Mouse (Mus musculus) retina, embryonic 14.5 days (tissue): ENCODE data around the gene Cog8.
A peak's percentile ranks its signal among the peaks of the same experiment; 100 is the strongest.

Experiments used
- DNase-seq: peaks from one replicate; pipeline ENCODE4 v3.0.0-alpha.2; 2015; ENCODE audit warnings: low spot score

Cog8 gene

DNA sequence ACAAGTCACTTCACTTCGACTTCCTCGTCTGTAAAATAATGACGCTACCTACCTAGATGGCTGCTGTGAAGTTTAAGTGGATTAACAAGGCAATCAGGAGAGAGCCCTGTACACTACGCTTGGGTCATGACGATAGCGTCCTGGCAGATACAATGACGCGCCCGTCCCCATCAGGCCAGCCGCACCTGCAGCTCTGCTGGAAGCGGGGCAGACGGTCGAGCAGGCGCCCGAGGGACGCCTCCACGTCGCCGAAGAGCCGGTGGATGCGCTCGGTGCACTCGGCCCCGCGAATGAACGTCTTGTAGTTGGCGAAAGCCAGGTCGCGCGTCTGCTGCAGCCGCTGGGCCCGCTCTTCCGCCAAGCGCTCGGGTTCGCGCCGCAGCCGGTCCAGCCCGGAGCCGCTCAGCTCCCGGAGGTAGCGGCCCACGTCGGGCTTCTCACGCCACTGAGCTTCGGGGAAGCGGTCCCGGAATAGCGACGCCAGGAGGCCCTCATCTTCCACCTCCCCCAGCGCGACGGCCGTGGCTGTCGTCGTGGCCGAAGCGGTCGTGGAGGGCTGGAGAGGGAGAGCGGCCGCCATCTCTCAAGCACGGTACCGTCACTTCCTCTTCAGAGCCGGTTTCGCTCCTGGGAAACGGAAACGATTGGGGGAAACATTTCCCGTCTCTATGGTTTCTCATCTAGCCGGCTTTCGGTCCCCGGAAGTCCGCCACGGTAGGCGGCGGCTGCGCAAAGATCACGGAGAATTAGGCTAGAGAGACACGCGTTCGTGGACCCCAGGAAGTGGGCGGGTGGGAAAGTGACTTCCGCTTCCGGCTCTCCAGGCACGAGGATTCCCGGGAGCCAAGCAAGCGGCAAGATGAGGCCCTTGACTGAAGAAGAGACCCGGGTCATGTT lies at the start of gene Cog8, which contains the start of gene Nip7:
Gene Cog8 (minus strand): TSS at position 614 of the 897 bp plus-strand sequence.
Gene Nip7 (plus strand): TSS at position 802 of the 897 bp plus-strand sequence.
- peak; percentile 99 for DNase-seq

DNA sequence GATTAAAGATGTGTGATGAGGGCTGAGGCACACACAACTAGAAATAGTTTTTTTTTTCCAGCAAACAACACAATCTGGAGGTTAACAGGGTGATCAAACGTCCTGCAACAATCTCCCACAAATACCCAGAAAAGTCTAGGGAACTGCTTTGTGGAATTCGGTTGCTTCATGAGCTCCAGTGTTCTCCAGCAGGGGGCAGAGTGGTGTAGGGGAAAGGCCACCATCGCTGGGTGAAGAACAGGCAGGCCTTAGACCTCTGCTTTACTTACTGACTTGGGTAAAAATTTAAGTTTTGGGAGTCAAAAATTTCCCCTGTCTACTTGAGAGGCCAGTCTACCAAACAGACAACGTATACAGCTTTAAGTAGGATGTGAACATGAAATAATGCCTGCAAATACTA lies 48.1 kb upstream of the Cog8 start:
- DNase-seq, result peak; percentile 84

DNA sequence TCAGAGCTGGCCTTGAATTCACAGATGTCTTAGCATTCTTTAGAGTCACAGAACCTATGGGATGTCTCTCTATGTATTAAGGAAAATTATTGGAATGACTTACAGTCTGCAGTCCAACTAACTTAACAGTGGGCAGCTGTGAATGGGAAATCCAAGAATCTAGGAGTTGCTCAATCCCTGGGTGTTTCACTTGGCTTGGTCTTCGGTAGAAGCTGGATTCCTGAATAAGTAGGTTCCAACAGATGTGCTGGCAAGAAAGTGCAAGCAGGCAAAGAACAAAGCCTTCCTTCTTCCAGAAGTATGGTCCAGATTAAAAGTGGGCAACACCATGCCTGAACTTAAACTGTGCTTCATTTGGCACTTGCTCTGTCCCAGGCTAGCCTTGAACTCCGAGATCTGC lies 44.1 kb upstream of the Cog8 start:
- DNase-seq, result no peak

DNA sequence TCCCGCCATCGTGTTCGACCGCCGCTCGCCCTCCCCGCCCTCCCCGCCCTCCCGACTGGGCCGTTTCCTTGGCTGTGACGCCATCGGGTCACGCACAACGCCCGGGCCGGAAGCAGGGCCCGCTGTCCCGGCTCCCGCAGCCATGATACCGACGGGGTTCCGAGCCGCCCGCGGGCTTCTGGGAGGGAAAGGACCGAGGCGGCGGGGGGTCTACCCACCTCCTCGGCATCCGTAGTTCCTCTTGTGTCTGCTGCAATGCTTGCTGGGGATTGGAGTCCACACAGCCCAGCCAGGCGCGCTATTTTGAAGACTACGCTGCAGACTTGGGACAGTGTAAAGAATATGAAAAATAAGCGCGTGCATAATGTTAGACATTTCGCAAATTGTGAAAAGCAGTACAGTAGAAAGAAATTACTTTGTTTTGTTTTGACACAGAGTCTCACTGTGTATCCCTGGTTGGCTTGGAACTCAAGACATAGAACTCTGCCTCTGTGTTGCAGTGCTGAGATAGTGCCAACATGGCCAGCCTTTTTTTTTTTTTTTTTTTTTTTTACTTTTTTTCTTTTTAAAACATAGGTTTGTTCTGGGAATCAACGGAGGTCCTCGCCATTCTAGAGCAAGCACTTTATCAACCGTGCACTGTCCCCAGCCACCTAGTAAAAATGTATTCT lies 40.0 kb upstream of the Cog8 start, which contains the start of gene Terf2:
Gene Terf2 (minus strand): TSS at position 182 of the 671 bp plus-strand sequence.
- peak; percentile 98 for DNase-seq

DNA sequence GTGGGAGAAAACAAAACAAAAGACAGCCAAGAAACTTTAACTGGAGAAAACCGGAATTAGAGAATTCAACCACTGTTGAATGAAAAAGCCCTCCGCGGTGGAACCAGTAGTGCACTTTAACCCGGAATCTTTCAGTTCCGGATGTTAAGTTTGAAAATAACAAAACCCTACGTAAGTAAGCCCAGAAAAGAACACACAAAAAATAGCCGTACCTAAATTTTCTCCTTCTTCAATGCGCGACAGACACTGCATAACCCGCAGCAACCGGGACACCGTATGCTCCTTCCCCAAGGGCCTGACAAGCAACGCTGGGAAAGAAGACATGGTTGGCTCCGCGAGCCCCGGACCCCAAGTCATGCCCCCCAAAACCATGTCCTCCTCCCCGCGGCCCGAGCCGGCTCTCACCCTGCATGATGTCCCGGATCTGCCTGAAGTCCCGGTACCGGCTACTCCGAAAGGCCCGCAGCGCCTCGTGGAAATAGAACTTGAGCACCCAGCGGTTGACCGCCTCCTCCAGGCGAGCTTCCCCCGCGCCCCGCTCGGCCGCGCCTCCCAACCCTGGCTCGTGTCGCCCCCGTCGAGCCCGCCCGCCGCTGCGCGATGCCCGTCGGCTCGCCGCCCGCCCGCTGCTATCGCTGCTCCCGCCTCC lies 39.4 kb upstream of the Cog8 start:
- DNase-seq, result peak; percentile 32

DNA sequence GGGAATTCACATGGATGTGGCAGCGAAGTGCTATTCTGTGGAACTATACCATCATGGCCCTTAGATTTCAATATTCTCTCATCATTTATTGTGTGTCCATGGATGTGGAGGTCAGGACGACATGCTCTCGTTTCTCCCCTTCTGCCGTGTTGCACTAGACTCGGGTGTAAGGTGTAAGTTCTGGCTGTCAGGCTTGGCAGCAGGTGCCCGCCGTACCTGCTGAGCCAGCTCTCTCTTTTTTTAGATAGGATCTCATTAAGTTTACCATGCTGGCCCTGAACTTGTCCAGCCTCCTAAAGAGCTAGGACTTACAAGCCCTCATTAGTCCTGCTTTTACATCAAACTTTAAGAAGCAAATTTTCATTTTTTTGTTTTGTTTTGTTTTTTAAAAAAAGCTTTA lies 34.0 kb upstream of the Cog8 start:
- DNase-seq, result no peak

DNA sequence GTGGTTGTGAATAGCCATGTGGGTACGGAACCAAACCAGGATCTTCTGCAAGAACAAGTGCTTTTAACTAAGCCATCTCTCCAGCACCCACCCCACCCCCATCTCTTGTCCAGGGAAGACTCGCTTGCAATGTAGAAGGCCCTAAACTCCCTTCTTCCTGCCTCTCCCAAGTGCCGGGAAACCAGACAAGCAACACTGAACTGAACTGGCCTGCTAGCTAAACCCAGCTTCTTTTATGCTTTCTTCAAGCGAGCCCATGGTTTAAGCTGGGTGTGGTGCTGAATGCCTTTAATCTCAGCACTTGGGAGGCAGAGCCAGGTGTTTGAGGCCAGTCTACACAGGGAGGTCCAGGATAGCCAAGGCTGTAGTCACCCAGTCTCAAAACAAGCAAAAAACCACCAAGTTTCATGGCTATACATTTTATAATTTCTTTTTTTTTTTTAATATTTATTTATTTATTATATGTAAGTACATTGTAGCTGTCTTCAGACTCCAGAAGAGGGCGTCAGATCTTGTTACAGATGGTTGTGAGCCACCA lies 32.1 kb upstream of the Cog8 start:
- no peak for DNase-seq

DNA sequence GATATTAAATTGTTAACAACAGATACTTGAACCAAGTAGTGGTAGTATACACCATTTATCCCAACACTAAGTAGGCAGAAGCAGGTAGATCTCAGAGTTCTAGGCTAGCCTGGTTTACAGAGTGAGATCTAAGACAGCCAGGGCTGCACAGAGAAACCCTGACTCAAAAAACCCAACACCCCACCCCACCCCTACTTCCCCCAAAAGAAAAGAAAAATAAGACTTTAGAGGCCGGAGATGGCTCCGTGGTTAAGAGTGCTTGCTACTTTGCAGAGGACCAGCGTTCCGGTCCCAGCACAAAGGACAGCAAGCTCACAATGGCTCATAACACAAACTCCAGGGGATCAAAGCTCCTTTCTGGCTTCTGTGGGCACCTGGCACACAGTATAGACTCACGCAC lies 29.5 kb upstream of the Cog8 start:
- DNase-seq, result no peak

DNA sequence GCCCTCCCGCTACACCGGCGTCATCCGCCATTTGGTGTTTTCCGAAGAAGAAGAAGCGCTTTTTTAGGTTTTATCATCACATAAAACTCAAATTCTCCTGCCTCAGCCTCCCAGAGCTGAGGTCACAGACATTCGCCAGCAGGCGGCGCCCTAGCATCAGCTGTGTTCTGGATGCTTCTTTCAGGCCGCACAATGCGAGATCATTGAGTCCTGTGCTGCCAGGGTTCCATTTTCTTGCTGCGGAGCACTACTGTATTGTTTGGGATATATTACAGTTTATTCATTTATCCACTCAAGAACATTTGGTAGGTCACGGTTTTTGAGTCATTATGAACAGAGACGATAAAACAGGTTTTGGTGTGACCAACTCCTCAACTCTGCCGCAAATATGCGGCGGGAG lies 28.9 kb upstream of the Cog8 start:
- DNase-seq, result no peak

DNA sequence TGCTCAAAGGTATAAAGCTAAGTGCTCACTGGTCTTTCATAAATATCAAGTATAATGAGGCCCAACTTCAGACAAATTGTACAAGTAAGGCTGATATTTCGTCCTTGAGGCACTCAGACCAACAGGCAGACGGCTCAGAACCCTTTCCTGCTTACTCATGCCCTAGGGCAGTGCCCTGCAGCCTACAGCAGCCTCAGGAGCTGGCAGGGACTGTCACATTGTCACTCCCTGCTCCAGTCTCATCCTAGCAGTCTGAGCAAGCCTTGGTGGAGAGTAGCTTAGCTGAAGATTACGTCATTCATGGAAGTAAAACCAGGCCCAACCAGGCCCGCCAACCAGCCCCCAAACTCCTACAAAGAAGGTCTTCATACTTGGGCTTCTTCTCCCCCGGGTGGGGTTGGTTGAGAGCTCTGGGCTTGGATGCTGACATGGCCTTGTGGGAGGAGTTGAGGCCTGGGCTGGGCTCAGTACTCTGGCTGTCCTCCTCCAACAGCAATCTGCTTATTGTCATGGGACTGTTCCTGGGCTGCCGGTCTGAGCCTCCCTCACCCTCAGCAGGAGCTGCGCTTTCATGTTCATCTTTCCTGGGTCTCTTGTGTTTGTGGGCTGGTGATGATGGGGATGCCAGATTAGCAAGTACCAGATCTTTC lies 19.9 kb upstream of the Cog8 start:
- DNase-seq, result no peak

DNA sequence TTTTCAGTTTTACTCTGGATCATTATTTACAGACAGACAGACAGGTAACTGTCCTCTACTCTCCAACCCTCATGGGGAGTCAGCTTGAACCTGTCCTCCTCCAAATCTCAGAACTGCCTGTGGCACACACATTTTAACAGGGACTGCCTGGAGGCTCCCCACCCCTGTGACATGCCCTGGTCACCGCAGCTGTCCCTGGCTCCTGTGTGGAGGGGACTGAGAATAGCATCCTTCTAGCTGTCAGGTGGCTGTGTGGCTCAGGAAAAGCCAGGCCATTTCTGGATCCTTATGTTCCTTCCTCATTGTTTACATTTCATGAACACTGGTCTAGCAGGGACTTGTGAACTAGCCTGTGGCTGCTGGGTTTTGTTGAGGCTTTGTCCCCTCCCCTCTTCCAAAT lies 17.6 kb upstream of the Cog8 start:
- no peak for DNase-seq

DNA sequence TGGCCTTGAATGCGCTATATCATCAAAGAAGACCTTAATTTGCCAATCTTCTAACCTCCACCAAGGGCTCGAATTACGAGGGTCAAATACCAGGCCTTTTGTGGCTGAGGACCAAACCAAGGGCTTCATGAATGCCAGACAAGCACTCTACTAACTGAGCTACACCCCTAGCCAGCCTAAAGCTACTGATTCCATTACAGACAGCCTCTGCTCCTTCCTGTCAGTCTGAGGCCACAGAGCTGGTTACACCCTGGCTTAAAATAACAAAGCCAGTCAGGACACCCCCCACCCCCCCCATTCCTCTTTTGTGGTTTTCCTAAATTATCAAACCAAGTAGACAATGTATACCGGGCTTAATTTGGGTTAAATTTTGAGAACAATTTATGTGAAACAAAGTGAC lies 17.2 kb upstream of the Cog8 start:
- DNase-seq, result no peak

DNA sequence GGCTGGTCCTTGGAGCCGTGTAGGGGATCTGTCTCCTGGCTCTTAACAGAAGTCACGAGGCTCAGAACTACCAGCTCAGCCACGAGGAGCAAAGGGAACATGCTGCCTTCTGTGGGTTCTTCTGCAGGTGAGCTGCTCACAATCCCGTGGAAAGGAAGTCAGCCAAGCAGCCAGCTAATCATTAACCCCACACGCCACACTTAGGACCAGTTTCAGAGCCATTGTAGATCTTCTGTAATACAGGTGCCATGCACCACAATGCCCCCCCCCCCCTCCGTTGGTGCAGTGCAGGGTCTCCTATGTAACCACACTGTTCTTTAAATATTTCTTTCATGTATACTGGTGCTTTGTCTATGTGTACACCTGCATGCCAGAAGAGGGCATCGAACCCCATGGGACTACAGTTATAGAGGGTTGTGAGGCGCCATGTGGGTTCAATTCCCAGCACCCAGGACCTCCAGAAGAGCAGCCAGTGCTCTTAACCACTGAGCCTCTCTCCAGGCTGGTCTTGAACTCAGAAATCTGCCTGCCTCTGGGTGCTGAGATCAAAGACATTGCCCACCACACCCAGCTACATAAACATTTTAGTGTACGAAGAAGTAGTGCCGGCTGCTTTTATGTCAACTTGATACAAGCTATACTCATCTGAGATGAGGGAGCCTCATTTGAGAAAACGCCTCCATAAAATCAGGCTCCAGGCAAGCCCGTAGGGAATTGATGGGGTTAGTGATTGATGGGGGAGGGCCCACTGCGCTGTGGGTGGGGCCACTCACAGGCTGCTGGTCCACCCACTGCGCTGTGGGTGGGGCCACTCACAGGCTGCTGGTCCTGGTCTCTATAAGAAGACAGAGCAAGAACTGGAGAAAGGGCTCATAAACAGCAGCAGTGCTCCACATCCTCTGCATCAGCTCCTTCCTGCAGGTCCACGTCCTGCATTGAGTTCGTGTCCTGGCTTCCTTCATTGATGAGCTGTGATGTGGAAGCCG lies 9.3 kb upstream of the Cog8 start, which contains the start of gene Tmed6:
Gene Tmed6 (minus strand): TSS at position 134 of the 986 bp plus-strand sequence.
- DNase-seq, result peak; percentile 23

DNA sequence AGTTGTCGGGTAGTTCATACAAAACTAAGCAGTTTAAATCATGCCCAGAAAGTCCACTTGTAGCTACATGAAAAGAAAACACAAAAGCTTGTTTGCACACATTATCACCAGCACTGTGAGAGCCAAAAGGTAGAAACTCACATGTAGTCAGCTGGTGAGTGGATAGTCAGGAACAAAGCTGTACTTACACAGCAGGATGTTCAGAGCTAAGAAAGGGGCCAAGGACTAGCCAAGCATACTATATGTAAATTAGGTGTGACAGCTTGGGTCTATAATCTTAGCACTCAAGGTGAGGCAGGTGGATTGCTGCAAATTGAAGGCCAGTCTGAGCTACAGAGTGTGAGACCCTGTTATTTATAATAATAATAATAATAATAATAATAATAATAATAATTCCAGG lies 6.1 kb upstream of the Cog8 start:
- no peak for DNase-seq

DNA sequence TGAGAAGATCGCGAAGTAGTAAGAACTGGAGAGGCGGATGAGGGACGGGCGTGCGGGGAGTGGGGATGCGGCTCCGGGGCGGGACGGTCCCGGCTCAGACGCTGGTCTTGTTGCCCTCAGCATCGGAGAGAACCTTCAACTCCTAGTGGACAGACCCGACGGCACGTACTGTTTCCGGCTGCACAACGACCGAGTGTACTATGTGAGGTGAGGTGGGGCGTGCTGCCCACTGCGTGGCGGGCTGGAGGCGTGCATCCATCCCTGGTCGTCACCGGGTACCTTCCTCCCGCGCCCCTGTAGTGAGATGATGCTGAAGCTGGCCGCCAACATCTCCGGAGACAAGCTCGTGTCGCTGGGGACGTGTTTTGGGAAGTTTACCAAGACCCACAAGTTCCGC lies 482 bp upstream of the Cog8 start:
- DNase-seq, result no peak

DNA sequence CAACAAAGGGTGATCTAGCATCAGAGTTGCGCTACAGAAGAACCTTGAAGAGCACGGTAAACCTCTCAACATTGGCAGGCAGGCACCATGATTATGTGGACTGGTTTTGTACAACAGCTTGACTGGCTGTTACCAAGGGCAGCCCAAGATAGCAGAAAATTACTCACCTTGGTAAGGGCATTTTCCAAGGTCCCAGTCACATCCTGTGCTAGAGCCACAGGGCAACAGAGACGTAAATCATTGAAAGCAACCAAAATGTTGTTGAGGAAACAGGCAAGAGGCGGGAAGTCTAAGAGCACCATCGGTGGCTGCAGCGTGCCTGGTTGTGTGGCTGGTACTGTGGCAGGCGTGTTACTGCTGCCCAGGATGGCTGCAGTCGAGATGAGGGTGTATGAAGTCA lies 4.4 kb downstream of the Cog8 start:
- DNase-seq, result no peak

DNA sequence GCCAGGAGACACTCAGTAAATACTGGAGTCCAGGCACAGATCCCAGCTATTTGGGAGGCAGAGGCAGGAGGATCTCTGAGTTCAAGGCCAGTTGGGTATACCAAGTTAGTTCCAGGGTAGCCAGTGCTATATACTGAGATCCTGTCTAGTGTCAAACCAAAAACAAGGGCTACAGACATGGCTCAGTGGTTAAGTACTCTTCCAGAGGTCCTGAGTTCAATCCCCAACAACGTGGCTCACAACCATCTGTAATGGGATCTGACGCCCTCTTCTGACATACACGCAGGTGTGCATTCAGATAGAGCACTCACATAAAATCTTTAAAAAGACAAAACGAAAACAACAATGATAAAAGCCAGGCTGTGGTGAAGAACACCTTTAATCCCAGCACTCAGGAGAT lies 7.0 kb downstream of the Cog8 start:
- no peak for DNase-seq

DNA sequence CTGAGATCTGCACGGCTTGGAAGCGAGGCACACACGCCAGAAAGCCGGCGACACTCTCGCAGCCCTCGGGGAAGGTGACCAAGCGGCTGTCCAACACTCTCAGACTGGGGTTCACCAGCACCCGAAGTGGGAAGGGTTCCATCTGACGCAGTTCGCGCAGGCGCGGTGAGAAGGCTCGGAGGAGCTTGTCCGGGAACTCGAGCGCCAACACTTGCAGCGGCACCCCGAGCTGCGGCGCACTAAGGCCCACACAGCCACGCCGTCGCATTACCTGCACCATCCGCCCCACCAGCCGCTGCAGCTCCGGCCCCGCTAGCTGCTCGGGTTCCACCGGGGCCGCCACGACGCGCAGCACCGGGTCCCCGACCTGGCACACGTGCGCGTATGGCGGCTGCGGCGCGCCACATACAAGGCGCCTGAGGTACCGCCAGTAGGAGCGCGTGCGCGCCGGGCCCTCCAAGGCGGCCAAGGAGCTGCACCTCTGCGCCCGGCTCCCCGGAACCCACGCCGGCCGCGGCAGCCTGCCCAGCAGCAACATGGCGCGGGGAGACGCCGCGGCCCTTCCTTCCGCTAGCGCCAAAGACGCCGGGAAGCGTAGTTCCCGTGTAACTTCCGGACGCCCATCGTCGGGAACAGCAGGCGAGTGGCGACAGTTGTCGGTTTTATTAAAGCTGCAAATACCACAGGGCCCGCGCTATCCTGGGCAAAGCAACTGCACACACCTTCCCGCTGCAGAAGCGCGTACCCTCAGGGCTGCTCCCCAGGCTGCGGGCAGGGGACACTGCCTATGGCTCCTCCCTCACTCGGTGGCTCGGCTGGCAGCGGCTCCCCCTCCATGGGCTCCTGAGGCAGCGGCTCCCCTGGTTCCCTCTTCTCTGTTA lies 8.2 kb downstream of the Cog8 start, which contains the start of gene Pdf:
Gene Pdf (minus strand): TSS at position 554 of the 881 bp plus-strand sequence.
- peak; percentile 76 for DNase-seq

DNA sequence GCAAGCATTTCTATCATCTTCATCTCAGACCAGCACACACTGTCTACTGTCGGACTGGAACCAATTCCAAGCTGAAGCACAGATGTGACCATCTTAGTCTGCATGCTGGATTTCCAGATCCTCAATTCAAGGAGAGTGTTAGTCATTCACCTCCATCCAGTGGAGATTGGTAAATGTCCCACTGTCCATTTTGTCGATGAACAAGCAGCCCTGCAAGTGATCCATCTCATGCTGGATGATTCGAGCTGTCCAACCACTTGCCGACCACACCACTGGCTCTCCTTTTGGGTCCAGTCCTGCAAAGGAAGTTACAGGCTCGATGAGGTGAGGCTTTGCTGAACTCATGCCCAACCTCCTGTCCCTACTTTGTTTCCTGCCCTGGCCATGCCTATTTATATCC lies 9.5 kb downstream of the Cog8 start:
- DNase-seq, result no peak

DNA sequence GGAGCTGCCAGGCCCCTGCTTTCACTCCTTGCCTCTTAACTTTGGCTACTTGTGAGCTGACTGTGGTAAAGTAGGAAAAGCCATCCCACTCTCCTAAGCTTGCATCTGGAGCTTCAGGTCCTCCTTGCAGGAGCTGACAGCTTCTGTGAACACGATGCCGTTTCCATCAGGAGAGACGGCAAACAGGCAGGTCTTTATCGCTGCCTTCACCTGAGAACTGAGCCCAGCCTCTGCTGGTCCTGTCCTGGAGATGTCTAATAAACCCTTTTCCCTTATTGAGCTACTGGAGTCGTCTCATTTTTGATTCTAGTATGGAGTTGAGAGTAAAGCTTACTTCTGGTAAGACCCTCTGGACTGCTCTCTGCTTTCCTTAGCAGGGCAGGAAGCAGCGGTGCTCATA lies 11.0 kb downstream of the Cog8 start:
- no peak for DNase-seq
